Mouse (Mus musculus): ENCODE results near the gene Cubn. TPM values are rescaled to one million over a fixed set of nuclear protein-coding genes. Genes with fewer than 3 reads are reported as not detected.

The Cubn gene
- total RNA-seq, 2 experiments from 2014 or later: not detected

GRCm38 (mm10) chr2:13271165-13271957, 220.3 kb downstream of the Cubn start, which contains the start of gene Rsu1:
Gene Rsu1 (minus strand): TSS chr2:13271415.
- peak; percentile 98 for ATAC-seq (replicated peaks; ENCODE audit: low FRiP score, poor library complexity, severe bottlenecking)

DNA sequence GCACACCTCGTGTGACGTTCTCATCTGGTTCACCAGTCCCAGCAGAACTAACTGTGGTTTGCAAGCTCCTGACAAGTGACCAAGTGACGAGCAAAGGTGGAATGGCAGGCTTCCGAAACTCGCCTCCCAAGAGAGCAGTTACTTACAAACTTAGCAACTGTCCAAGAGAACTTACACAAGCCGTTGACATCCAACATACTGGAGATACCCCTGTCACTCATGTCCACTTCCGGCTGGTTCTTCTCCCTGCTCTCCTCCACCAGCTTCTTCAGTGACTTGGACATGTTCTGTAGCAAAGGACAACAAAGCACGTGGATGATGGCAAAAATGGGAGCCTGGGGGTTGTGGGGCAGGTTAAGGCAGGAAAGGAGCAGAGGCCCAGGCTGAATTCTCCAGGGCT, 220.9 kb downstream of the Cubn start:
- no peak for ATAC-seq (replicated peaks; ENCODE audit: low FRiP score, poor library complexity, severe bottlenecking)

DNA sequence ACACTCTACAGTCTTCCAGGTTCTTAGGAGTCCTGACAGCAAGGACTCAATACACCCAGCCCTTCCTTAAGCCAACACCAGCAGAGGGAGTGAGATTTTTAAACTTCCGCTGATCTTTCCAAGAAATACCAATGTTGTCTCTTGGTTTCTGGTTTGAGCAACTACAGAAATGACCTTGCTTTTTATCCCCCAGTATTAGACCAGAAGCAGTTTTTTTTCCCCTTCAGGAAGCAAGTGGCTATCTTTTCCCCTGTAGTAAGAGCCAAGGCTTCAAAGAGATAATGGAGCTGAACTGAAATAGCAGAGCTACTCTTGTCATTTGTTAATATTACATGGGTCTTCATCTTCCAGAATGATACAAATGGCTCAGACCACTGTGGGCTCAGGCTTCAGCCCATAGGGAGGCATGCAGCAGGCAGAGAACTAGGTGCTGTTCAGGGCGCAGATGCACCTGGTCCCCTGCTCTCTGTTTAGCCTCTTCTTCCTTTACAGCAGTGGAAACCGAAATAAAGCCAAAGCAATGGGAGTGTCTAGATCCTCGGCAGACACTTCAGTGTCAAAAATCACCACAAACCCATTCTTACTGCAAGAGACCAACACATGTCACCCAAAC, 222.8 kb downstream of the Cubn start:
- ATAC-seq (replicated peaks; ENCODE audit: low FRiP score, poor library complexity, severe bottlenecking): no peak

- ATAC-seq (replicated peaks; ENCODE audit: low FRiP score, poor library complexity, severe bottlenecking): peak; percentile 74; the same call in 1 of the 2 replicates
Measured at GRCm38 (mm10) chr2:13264875-13265274, 226.7 kb downstream of the Cubn start.

DNA sequence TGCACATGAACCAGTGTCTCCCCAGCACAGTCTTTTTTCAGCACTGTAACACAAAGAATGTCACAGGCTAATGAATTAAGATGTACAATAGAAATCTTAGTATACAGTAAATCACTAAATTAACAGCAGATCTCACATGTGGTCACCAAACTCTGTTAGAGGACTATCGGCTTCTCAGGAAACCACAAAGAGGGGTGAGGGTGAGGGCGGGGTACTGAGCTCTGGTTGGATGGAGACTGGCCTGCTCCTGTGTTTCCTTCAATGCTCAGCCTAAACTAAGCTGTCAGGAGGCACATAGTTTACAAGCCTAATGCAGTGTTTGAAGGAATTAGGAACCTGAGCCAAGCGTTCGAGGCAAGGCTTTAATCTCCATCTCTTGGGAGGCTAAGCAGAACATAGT, 228.5 kb downstream of the Cubn start:
- no peak for ATAC-seq (replicated peaks; ENCODE audit: low FRiP score, poor library complexity, severe bottlenecking)

DNA sequence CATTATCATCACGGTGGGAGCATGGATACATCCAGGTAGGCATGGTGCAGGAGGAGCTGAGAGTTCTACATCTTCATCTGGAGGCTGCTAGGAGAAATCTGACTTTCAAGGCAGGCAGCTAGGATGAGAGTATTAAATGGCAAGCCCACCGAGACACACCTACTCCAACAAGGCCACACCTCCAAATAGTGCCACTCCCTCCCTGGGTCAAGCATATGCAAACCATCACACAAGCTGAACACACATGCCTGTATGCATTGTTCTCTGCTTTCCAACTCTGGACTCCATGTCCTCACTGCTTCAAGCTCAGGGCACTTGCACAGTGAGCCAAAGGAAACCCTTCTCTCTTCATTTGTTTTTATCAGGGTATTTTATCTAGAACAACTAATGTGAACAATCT, 233.0 kb downstream of the Cubn start:
- ATAC-seq (replicated peaks; ENCODE audit: low FRiP score, poor library complexity, severe bottlenecking): no peak

GRCm38 (mm10) chr2:13240711-13241110, 250.9 kb downstream of the Cubn start:
- ATAC-seq (replicated peaks; ENCODE audit: low FRiP score, poor library complexity, severe bottlenecking): no peak

DNA sequence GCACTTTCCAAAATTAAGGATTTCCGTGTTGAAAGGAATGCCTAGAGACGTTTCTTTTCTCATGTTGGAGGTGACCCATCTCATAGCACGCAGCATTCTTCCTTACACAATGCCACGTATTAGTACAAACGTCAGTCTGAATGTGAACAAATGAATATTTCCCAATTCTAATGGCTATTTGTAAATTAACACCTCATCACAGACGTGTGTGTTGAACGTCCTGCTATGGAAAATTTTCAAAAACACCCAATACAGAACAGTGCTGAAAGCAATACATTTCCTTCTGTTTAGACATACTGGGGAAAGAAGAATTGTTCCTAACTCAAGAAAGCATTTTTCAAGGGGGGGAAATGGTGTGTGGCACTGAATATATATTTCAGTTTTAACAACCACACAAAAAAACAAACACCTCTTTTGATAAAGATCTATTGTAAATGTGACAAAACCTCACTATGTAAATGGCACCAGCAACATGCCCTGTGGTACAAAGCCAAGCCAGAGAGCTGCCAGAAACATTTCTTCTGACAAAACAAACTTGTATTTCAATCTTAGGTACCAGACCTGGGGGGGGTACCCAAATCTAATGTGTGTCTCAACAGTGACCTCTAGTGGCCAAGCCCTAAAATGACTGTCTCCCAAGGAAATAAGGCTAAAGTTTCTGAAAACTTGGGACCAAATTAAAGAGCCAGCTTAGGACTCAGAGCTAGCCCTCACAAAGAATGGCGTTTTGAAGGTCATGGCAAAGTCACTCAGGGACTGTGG, 254.3 kb downstream of the Cubn start:
- ATAC-seq (replicated peaks; ENCODE audit: low FRiP score, poor library complexity, severe bottlenecking): peak; percentile 72

DNA sequence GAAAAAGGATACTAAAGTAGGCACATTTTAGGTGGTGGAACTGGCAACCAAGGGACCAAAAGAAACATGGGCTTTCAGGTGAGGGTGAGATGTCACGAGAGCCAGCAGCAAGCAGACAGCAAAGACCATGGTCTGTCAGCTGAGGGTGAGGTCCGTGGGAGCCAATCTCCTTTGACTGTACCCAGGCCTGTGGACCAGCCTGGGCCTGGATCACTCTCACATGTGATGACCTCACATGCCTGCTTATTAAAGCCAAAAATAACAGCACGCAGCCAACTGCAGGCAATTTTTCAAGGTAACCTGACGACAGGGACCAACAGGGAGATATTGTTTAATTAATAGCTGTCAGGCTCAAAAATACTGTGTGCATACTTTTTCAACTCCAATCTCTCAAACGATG, 255.9 kb downstream of the Cubn start:
- ATAC-seq (replicated peaks; ENCODE audit: low FRiP score, poor library complexity, severe bottlenecking): no peak

- ATAC-seq (replicated peaks; ENCODE audit: low FRiP score, poor library complexity, severe bottlenecking): no peak
Measured at GRCm38 (mm10) chr2:13234796-13235195, 256.8 kb downstream of the Cubn start.

DNA sequence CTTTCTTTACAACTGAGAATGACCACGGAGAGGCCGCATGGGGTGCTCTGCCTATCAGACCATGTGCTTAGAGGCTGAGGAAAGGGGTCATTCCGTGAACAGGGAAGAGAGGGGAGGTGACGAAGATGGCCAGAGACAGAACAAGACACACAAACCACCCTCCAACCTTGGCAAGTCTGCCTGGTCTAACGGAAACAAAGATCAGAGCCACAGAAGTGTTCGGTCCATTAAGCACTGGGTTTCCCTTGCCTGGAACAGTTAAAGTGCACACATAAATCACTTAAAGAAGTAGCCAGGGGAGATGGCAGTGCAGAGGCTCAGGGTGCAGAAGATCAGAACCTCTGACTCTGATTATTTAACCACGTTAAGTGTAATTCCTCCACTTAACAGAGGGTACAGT, 257.7 kb downstream of the Cubn start:
- no peak for ATAC-seq (replicated peaks; ENCODE audit: low FRiP score, poor library complexity, severe bottlenecking)

GRCm38 (mm10) chr2:13233254-13233835, 258.3 kb downstream of the Cubn start:
- no peak for ATAC-seq (replicated peaks; ENCODE audit: low FRiP score, poor library complexity, severe bottlenecking)

DNA sequence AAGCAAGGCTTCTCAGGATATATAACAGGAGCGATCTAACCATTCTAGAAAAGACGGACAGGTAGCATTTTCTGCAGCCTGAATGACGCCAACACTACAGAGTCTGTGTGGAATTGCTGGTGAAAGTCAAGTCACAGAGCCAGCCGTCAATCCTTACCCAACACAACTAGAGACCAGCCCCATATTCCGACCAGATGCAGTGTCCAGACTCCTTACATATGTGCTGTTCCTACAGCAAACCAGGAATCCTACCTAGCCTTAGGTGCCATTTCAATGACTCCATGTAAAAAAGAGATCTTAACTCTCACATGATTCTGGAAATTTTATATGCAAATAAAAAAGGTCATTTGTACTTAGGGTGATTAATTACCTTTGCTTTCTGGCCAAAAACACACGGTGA, 259.3 kb downstream of the Cubn start:
- ATAC-seq (replicated peaks; ENCODE audit: low FRiP score, poor library complexity, severe bottlenecking): no peak

DNA sequence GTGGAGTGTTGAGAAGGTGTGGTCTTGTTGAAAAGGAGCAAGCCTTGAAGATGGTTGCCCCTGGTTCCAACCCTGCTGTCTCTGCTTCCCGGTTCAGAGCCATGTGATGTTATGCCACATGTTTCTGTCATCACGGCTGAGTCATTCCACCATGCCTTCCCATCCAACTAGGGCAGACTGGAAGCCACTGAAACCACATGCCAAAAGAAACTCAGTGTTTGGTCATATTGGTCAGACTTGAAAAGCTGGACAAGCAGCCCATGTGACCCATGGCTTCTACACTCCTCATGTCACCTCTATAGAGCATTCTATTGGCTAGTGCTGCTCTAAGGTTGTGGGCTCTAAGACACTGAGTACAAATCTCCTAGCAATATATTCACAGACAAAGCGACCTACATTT, 261.9 kb downstream of the Cubn start:
- ATAC-seq (replicated peaks; ENCODE audit: low FRiP score, poor library complexity, severe bottlenecking): no peak

Other genes with a start within 250 kb of the Cubn start
- 38.4 and 38.5 TPM in 2 replicates for gene Rsu1, start 220.4 kb downstream of the Cubn start, total RNA-seq (2015; ENCODE audit: low replicate concordance)
- gene Rsu1, start 220.4 kb downstream of the Cubn start, total RNA-seq (2017; ENCODE audit: low replicate concordance): 24.4 and 49.3 TPM in 2 replicates
- gene Trdmt1, start 52.9 kb upstream of the Cubn start, total RNA-seq (2015; ENCODE audit: low replicate concordance): 8.6 and 9.2 TPM in 2 replicates
- gene Trdmt1, start 52.9 kb upstream of the Cubn start, total RNA-seq (2017; ENCODE audit: low replicate concordance): 2.2 and 3.8 TPM in 2 replicates
- 309 and 388 TPM in 2 replicates for gene Vim, start 82.1 kb upstream of the Cubn start, total RNA-seq (2015; ENCODE audit: low replicate concordance)
- gene Vim, start 82.1 kb upstream of the Cubn start, total RNA-seq (2017; ENCODE audit: low replicate concordance): 216 and 250 TPM in 2 replicates

Measured in erythroblast, adult 5-6 weeks (primary cell).